Mouse (Mus musculus) kidney, adult 8-10 months (tissue): Measurements from ENCODE around the gene Cstf3.
A peak's percentile ranks its signal among the peaks of the same experiment; 100 is the strongest.
"Not testable (repeated sequence)": the region's sequence is repeated elsewhere in the genome, so short reads cannot be mapped to it uniquely, and the experiment has no call there.

Experiments used
- DNase-seq, 2 experiments: peaks; one replicate each; pipeline ENCODE4 v3.0.0; 2022

Gene Cstf3

DNA sequence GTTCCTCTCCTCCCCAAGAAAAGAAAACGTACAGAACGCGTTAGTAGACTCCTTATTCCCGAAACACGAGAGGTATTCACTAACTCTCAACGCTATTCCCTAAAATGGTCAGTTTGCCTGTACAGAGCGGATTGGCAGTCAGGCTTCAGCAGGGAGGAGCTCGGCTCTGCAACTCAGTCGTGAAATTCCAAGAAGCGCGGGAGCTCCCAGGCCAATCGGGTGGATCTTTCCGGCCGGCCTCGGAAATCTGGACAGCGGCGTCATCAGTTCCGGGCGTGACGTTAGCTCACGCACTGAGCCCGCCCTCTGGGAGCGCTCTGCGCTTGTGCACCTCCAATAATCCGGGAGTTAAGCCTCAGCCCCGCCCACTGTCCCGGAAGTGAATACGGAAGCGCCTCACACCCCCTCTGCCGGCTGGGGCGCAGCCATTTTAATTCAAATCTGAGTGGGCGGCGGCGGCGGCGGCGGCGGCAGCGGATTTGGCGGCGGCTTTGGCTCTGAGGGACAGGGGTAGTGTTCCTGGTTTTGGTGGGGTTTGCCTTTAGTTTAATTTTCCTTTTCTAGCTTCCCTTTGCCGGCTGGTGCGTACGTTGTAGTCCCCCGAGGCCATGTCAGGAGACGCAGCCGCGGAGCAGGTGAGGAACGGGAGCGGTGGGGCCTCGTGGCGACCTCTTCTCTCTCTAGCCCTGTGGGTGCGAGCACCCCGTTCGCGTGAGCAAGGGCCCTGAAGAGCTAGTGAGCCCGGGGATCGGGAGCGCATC is at the start of gene Cstf3:
Cstf3 (plus strand) TSS at position 456 of the 761 bp plus-strand sequence.
- DNase-seq, result peak; percentile 99 to 100

DNA sequence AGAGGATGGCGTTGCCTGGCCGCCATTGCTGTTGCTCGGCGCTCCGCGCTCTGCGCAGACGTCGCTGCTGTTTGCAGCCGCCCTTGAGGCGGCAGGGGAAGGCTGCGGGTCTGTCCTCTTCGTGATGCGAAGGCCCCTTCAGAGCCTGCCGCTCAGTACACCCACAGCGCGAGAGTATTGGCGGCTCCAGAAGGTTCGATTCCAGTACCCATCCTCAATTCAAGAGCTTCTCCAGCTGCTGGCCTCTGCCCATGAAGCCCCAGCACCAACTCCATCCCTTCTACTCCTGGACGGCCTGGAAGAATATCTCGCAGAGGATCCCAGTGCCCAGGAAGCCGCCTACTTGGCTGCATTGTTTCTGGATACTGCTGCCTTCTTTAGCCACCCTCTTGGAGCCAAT is 33.6 kb upstream of the Cstf3 start:
- not testable (repeated sequence) for DNase-seq

DNA sequence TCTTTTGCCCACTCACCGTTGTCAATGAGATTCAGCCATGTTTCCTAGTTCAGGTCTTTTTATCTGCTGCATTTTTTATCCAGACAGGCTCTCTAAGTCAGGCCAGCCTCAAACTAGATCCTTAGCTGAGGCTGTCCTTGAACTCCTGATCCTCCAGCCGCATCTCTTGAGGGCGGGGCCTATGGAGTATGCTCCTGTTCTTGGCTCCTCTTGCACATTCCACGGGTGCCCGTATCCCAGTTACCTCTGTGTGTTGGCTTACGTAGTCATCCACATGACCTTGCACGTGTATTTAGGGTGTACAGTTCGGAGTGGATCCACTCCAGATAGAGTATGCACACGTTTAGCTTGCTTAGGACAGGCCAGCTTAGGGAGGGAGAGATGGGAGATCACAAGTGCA is 32.6 kb upstream of the Cstf3 start:
- DNase-seq, result no peak

DNA sequence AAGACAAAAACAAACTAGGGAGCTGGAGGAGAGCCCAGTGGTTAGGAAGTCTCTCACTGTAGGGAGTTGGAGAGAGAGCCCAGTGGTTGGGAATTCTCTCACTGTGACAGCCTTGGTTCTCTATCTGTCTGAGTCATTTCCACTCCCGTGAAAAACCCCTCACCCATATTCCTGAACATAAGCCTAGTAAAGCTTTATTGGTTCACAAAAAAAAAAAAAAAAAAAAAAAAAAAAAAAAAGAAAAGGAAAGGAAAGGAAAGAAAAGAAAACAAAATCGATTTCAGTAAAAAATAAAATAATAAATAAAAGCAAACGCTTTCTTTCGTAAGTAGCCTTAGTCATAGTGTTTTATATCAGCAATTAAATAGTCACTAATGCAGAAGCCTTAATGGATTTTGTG is 32.0 kb upstream of the Cstf3 start:
- DNase-seq, result no peak

DNA sequence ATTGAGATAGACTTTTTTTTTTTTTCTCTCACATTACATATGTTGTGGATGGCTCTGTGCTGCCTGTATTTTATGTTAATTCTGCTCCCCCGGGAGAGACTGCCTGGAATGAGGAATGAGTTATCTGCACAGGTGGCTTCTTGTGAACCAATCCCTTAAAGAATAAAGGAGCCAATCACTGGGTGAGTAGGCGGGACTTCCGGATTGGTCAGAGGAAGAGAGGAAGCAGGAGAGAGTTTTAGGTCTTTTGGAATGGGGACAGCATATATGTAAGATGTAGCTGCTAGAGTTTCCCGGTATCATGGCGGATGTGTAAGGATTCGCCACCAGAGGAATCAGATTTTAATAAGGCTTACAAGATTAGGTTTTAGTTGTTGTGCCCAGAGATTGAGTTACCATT is 31.4 kb upstream of the Cstf3 start:
- DNase-seq, result no peak

DNA sequence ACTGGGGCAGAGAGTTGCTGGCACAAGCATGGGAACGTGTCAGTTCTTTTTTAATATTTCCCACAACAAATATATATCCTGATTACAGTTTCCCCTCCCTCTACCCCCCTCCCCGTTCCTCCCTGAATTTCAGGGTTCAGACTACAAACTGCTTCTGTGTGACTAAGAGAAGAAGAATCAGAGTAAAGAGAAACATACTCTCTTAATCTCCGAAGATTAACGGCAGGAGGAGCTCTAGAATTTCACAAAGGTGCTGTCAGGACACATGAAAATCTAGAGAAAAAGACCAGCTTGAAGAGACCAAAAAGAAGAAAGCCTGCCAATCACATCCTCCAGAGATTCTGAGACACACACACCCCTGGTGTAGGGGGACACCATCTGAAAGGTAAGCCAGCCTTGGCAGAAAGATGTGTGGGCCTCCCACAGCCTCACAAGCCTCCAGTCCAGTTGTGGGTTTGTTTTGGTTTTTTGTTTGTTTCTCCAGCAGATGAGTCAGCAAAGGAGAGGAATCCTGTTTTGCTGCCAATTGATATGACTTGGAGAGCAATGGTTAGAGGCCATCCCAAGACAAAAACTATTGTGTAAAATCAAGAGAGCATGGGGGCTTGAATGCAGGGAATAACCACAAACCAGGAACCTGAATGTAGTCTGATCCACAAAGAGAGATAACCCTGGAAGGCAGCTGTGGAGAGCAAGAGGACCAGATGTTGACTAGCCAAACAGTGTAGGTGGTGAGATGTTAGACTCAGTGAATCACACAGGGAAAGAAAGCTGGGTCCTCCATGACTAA is 30.5 kb upstream of the Cstf3 start:
- no peak for DNase-seq

DNA sequence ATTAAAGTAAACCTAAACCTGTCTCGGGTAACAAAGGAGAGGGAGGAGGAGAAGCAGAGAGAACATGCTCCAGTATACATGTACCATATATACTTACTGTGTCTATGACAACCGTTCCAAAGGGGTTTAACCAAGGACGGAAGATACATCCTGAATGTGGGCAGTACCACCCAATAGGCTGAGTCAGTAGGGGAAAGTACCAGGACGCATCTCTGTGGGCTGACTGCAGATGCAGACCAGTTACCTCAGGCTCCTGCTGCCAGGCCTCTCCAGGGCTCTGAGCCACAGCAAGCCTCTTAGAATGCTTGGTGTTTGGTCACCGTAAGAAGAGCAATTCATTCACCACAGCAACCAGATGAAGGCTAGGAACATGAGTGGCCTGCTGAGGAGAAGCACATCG is 28.9 kb upstream of the Cstf3 start:
- DNase-seq, result no peak

DNA sequence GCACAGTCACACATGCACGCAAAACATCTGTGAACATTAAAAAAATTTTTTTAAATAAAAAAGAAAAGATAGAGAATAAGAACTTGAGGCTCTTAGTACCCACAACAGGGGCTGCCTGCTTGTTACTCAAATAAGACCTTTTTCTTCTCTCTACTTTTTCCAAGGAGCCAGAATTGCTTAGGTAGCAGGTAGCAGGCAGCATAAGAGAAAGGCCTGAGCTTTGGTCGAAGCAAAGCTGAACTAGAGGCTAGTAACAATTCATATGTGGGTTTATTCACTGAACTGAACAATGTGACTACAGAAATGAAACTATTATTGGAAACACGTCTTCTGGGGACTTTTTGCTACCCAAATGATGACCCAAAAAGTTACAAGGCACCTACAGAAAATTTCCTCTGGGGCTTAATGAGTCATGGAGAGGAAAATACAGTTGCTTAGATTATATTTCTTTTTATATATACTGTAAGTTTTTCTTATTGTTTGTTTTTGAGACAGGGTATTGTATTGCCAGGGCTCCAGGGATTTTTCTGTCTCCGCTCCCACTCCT is 28.3 kb upstream of the Cstf3 start:
- DNase-seq, result no peak

DNA sequence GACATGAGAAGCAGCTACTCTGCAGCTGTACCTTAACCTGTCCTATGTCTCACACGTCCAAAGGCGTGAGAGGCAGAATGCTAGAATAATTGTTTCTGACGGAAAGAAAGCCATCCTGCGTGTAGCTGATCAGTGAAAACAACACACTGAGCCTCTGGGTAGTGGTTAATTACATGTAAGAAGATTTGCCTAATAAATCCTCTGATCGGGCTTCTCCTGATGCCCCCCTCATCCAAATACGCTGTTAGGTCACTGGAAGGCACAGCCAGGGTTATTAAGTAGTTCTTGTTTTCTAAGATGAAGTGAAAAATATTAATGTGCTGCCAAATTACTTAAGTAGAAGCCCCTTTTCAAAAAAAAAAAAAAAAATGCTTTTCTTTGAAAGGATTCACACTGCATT is 18.3 kb upstream of the Cstf3 start:
- no peak for DNase-seq

DNA sequence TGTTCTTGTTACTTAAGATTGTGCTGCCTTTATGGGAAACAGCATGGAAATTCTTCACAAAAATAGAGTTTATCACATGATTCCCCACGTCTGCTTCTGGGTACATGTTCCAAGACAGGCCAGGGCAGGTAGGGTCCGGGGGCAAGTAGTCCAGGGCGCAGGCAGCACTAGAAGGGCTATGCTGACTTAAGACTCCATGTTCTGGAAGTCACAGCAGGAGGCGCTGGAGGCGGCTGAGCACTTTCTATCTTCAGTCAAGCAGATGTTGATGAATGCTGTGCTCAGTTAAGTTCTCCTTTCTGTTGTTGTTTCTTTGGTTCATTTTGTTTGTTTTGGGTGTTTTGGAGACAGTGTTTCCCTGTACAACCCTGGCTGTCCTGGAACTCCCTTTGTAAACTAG is 14.1 kb upstream of the Cstf3 start:
- DNase-seq, result no peak

DNA sequence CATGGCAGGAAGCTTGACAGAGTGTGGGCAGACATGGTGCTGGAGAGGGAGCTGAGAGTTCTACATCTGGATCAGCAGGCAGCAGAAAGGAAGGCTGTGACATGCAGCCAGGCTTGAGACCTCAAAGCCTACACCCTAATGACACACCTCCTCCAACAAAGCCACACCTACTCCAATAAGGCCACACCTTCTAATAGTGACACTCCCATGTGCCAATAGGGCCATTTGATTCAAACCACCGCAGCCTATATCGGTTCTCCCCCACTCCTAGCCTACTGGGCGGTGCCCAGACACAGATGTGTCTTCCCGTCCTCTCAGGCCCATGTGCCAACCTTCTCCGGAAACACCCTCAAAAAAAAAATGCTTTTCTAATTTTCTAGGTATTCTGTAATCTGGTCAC is 12.3 kb upstream of the Cstf3 start:
- no peak for DNase-seq

DNA sequence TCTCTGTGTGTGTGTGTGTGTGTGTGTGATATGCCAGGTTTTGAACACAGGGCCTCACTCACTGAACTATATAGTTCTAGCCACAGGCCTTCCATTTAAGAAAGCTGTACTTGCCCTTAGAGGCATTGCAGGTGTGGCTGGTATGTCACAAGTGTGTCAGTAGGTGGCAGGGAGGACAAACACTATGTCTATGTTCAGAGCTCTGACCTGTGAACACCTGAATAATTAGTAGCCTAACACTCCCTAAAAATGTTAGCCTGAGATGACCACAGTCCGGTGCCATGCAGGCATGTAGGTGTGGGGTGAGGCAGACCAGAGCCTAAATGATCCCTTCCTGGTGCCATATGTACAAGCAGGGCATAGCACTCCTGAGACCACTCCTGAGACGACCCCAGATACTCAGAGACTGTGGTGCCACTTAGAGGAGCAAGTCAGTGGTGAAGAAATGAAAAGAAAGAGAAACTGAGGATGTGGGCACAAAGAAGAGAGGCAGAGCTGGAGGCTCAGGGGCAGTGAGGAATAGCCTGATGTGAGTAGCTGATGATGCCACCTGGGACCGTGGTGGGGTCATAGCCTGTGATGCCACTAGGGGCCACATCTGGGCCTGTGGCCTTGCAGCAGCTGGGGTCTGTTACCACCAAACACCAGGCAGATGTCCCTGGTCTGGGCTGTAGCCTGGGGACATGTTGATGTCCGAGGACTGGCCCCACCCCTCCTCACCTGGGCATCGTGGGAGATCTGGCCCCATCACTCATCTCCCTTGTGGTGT is 11.3 kb upstream of the Cstf3 start:
- DNase-seq, result no peak

DNA sequence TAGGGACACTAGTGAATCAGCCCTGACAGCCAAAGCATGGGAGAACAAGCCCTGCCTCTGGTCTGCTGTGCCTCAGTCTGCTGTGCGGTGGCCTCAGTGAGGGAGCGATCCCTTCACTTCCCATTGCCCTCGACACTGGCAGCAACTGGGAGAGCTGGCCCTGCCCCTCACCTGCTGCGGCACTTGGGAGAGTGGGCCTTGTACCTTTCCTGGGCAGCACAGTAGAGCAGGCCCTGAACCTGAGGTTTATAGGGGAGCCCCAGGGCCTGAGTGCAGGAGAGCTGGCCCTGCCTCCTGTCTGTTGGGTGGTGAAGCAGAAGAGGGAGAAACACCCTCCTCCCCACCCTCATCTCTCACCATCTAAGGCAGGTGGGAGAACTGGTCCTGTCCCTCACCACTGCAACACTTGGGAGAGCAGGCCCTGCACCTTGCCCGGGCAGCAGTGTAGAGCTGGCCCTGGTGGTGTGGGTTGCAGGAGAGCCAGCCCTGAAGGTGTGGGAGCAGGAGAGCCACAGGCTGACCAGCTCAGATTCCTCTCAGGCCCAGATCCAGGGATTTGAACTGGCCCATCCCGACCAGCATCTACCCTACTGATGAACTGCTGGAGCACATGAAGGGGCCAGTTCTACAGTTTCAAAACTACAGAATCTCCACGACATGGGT is 10.4 kb upstream of the Cstf3 start:
- DNase-seq, result no peak

DNA sequence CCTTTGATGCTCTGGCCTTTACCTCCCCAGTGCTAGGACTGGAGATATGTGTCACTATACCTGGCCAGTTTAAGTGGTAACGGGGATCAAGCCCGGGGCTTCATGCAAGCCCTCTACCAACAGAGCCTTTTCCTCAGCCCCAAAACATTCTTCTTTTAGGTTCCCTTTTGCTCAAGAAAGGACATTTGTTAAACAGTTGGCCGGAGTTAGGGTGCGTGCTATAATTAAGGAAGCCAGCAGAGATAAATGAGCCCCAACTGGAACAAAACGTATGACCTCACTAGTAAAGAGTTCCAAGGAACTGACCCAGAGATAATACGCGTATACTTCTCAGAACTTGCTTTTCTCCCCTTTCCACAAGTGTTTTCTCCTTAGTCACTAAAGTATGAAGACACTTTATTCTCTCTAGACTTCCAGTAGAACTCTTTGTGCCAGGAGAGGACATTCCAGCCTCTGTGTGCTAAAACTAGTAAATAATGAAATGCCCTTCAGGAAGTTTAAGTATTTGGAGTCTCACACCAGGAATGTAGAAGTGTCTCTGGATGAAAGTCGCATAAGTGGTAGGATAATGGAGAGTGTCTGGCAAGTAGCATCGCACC is 8.9 kb upstream of the Cstf3 start:
- no peak for DNase-seq

DNA sequence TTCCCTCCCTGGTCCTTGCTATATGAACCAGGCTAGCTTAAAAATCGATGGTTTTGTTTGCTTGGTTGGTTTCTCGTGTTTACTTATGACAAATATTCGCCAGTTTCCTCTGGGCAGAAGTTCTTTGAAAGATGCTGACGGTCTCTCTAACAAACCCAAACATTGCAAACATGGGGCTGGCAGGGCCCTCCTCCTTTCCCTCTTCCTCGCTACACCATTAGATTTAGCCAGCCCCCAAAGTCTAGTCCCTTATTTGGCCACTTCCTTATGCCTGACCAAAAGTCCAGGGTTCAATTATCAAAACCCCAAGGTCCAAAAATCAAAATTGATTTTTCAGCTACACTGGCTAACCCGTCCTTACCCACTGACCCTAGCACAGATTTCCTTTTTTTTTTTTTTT is 7.3 kb upstream of the Cstf3 start:
- DNase-seq, result no peak

DNA sequence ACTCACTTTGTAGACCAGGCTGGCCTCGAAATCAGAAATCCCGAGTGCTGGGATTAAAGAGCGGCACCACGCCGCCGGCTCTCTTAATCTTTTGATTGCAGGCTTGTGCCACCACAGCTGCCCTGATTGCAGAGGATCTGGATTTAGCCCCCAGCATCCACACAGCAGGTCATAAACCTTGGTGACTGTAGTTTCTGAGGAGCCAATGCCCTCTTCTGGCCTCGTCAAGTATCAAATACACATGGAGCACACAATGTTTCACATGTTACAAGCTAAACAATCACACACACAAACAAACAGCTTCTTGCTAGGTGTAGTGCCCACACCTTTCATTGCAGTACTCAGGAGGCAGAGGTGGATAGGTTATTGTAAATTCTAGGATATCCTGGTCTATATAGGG is 6.1 kb upstream of the Cstf3 start:
- DNase-seq, result no peak

DNA sequence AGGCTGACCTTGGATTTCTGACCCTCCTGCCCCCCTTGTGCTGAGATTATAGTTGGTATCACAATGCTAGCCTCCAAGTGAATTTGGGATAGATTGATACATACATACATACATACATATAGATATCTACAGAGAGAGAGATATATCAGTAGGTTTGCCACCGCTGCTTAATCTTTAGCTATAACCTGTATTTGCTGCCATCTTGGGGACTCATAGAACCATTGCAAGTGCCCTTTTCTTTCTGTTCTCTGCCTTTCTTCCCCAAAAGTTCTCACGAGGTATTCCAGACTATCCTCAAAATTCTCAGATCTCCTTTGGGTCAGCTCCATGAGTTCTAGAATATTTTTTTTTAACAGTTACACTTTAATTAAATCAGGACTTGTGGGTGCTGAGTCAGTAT is 4.7 kb upstream of the Cstf3 start:
- no peak for DNase-seq

DNA sequence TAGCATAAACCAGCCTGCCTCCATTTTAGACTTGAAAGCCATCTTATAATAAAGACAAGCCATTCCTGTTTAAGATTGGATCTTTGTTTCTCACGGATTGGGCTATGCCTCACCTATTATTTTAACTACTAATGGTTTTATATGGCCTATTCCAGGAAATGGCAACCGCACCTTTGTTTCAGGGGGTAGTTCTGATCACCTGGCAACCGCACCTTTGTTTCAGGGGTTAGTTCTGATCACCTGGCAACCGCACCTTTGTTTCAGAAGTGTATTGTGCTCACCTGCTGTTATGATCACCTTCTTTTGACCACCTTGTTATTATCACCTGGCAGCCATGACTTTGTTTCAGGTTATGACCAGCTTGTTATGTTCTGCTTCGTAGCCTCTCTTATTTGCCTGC is 1.8 kb upstream of the Cstf3 start:
- DNase-seq, result no peak

DNA sequence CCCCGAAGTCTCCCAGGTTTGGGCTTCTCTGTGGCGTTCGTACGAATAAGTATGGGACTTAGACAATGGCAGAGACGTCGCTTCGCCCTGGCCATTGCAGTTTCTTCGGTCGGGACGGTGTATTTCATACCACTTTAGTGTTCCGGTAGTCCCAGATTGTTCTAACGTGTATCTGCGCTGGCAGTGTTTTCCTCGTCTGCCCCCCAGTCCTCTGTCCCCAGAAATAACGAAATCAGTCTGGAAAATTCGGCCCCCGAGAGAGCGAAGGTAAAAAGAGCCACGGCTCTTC is 450 bp downstream of the Cstf3 start:
- no peak for DNase-seq

DNA sequence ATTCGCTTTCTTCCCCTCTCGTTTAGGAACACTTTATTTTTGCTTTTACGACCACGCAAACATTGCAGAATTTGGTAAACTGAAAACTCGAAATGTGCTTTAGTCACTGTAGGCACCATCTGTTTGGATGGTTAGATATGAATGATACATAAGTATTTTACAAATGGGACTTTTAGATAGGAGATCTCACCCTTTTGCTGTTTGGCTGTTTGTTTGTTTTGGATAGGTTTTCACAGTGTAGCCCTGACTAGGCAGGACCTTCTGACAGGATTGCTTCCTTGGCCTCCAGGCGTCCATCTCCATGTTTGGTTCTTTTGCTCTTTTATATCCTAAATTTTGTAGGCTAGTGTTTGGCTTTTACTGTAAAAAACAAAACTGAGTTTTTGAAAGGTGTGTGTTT is 818 bp downstream of the Cstf3 start:
- no peak for DNase-seq

DNA sequence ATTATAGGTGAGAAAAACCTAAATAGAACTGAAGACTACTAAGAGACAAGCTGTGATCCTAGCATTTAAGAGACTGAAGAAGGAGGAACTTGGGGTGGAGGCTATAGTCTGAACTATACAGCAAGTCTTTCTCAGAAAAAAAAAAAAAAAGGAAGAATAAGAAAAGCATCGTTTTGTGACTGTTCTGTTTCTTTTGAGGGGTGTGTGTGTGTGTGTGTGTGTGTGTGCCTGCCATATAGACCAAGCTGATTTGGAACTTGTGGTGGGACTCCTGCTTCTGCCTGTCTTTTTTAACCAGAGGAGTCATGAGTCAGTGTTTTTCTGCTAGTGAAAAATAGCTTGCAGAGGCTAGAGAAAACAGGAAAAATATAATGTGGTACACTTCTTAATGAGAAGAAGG is 4.7 kb downstream of the Cstf3 start:
- no peak for DNase-seq

DNA sequence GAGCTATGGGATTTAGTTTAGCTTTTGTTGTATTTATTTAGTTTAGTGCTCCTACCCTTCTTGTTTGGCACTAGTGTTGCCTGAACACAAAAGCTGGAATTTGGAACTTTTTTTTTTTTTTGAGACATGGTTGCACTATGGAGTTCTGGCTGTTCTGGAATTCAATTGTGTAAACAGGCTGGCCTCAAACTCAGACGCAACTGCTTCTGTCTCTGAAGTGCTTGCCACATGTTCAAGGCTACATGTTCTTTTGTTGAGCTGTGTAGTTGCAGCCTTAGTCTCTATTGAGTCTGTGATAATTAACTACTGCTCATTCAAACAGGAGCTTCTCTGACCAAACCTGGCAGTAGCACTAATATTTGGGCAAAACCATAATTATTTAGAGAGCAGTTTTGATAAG is 13.1 kb downstream of the Cstf3 start:
- DNase-seq, result no peak

DNA sequence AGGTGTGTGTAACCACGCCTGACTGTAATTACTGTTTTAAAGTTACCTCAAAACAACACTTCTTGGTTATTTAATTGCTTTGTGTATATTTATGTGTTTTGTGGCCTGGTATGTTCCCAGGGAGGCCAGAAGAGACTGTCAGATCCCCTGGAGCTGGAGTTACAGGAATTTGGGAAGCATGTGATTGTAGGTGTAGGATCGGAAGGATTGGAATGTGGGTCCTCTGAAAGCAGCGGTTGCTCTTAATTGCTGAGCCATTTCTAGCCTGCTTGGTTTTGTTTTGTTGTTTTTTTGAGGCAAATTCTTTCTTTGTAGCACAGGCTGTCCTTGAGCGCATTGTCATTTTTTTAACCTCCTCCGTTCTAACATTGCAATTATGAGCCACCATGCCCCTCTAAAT is 14.4 kb downstream of the Cstf3 start:
- DNase-seq, result no peak
